Mouse (Mus musculus): ENCODE measurements around the gene Tas1r1.
A peak's percentile ranks its signal among the peaks of the same experiment; 100 is the strongest.
"Not testable (repeated sequence)": the region's sequence is repeated elsewhere in the genome, so short reads cannot be mapped to it uniquely, and the experiment has no call there.

Gene Tas1r1

DNA sequence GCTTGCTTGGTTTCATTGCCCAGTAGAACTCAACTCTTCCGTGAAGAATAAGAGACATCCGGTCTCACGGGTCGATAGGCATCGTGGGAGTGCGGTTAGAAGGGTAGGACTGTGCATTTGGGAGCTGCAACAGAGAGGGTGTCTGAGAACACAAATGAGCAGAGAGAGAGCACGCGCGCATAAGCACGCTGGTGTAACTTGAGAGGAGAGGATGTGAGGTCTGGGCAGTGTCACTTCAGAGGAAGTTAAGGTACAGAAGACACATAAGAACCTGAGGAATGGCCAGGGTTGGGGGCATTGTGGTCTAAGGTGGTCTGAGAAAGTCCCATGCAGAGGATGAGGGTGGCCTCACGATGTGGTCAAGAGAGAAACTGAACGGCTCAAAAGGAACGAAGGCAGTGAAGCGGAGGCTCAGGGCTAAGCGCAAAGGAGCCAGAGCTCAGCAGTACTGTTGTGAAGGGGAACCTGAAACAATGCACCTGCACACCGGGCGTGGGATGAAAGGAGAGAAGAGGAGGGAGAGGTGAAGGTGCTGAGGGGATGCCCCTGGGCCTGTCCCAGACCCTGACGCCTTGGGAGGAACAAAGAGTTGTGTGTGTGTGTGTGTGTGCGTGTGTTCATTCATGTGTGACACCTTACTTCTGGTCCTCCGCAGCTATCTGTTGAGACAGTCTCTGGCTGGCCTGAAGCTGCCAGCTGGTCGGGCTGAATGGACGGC lies 3.7 kb upstream of the Tas1r1 start:
- DNase-seq, result no peak

- DNase-seq, result no peak
Measured at GRCm38 (mm10) chr4:152039831-152040310, 1.5 kb upstream of the Tas1r1 start.

- DNase-seq, result peak; percentile 92 to 94
Measured at GRCm38 (mm10) chr4:152038985-152039830, 840 bp upstream of the Tas1r1 start, which contains the start of gene Nol9. TSS of gene Nol9 (plus strand) at chr4:152039321.

- DNase-seq, result not testable (repeated sequence)
Measured at GRCm38 (mm10) chr4:152036464-152036863, 1.9 kb downstream of the Tas1r1 start.

- no peak for DNase-seq
Measured at GRCm38 (mm10) chr4:152032922-152033321, 5.4 kb downstream of the Tas1r1 start.

- DNase-seq, result no peak
Measured at GRCm38 (mm10) chr4:152029997-152030396, 8.4 kb downstream of the Tas1r1 start.

GRCm38 (mm10) chr4:152029087-152029486 lies 9.3 kb downstream of the Tas1r1 start:
- no peak for DNase-seq

DNA sequence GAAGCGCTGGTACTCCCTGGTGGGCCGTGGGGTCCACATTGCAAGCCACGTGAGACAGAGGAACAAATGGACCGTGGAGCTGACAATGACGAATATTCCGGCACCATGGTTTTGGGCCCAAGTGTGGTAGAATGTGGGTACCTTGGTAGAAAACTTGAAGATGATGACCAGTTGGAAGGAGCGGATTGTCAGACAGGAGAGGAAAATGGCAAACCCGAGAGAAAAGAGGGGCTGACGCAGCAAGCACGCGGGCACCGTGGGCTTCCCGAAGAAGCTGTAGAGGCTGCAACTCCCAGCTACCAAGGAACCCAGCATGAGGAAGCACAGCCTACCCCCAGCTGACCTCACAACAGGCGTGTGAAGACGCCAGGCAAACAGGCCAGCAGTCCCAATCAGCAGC lies 9.9 kb downstream of the Tas1r1 start:
- no peak for DNase-seq

DNA sequence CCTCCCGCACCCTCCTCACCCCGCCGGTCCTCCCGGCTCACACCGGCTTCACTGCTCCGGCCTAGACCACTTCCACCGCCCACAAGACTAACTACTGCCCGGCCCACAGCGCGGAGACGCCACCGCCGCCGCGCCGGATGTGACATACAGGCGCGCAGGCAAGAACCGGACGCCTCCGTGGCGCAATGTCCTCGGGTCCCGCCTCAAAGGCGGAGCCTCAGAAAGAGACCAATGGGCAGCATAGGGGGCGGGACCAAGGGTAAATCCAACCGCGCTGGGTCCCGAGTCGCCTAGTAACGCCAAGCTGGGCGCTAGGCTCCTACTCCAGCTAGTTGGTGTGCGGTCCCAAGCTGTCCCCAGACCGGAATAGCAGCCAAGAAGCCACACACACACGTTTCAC lies 10.8 kb downstream of the Tas1r1 start, which contains the start of gene Zbtb48:
TSS of gene Zbtb48 (minus strand) at position 148 of the 400 bp plus-strand sequence.
- peak; percentile 95 to 96 for DNase-seq

DNA sequence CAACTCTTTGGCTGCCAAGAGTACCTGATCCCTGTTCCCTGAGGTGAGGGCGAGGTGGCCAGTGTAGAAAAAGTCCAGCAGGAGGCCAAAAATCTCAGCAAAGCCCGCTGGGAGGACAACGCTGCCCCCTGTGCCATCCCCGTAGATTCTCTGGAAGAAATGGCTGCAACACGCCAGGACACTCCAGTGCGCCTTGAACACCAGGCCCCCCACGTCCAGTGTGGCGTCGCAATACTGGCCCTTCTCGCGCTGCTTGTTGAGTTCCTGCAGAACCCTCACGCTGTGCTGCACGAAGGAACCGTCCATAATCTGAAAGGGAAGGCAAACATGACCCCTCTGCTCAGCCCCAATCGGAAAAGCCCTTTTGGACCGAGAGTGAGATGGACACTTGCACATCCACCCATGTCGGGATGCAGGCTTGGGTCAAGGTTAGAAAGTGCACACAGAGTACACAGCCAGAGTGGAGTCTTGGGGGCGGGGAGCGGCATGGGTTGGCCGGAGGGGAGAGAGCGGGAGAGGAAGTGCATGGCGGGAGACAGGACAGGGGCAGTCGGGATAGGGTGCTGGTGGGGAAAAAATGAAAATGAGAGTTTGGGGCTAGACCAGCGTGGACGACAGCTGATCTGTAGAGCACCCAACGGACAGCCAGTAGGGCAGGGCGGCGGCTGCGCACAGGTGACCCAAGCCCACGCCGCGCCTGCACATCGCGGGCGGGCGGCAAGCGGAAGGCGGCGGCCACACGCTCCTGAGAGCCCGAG lies 11.4 kb downstream of the Tas1r1 start:
- DNase-seq, result no peak

- no peak for DNase-seq
Measured at GRCm38 (mm10) chr4:152024525-152024924, 13.8 kb downstream of the Tas1r1 start.

DNA sequence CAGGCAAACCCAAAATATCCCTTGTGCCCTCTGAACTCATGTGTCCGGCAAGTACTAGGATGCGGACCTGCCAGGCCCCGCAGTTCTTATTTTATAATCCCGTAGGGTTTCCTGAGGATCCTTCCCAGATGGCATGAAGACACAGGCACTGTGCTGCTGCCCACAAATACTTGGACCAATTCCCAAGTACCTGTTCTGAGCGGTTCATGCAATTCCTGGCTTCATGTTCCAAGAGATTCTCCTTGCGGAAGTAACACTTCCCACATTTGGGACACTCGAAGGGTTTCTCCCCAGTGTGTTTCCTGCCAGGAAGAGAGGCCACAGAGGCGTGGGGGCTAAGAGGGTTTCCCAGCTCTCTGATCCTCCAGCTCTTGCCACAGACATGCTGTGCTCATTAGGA lies 15.9 kb downstream of the Tas1r1 start:
- DNase-seq, result peak in 1 of 2 experiments; percentile 39

GRCm38 (mm10) chr4:152021568-152022097 lies 16.7 kb downstream of the Tas1r1 start:
- DNase-seq, result no peak

DNA sequence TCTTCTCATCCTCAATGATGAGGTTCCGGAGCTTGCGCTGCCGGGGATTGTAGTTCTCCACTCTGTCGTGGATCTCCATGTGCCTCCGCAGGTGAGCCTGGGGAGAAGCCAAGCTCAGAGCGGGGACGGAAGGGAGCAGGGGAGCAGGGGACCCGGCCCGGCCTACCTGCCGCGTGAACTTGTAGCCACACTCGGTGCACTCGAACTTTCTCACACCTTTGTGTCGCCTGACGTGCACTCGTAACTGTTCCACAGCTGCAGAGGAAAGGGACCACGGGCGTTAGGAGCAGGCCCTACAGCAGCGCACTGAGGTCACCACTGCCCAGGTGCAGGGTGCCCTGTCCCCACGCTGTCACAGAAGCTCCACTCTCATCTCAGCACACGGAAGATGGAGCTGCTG lies 18.3 kb downstream of the Tas1r1 start:
- DNase-seq, result no peak

DNA sequence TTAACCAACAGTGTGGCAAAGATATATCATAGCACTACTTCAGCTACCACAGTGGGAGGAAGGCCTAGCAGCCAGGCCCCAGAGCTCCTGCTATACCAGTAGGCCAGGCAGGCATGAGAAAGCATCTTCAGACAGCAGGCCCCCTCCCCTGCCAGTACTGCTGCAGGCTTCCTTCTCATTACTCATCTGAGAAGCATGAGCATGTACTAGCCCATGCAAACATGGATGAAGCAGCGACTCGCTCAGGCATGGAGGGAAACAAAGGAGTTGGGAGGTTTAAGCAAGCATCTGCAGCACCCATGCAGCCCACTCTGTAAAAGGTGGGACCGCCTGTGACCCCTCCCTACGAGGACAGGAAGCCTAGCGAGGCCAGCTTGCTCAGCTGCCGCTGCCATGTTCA lies 19.3 kb downstream of the Tas1r1 start:
- DNase-seq, result no peak

DNA sequence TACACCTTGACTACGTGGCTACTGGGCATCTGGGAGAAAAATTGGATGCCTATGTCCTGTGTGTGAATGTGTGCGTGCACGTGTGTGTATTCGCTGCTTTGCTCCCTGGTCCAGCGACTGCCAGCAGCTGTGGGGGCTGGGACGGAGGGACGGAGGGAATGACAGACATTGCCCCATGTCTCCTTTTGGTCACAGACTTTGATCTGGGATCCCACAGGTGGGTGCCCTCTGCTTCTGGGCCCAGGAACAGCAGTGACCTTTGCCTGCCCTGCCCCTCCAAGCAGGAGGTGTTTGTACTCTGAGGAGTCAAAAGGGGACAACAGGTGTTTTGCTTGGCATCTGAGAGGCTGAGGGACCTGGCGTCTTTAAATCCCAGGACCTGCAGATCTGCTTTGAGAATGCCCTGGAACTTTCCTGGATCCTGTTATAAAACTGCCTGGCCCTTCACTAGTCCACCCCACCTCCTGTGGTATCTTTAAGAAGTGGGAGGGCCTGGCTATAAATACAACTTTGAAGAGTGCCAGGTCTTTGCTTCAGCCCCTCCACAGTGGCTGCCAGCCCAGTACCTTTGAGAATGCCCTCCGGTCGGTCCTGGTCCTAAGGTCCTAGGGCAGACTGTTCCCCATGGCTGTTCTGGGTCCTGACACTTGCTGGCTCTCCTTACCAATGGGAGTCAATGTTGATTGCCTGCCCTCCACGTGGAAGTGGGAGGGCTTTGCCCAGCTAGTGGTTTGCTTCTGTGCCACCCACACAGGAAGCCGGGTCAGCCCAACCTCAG lies 25.1 kb downstream of the Tas1r1 start:
- no peak for DNase-seq

DNA sequence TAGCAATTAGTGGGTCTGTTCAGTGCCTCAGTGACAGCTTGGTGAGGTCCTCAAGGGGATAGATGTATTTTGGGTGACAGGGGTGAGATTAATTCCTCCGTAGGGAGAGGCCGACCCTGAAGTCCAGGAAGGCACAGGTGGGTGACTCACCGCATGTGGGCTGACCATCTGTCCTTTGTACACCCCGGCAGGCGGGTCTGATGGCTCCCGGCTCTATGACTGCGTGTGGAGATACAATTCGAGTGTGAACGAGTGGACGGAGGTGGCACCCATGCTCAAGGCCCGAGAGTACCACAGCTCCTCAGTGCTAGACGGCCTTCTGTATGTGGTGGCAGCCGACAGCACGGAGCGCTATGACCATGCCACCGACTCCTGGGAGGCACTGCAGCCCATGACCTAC lies 26.3 kb downstream of the Tas1r1 start:
- no peak for DNase-seq

DNA sequence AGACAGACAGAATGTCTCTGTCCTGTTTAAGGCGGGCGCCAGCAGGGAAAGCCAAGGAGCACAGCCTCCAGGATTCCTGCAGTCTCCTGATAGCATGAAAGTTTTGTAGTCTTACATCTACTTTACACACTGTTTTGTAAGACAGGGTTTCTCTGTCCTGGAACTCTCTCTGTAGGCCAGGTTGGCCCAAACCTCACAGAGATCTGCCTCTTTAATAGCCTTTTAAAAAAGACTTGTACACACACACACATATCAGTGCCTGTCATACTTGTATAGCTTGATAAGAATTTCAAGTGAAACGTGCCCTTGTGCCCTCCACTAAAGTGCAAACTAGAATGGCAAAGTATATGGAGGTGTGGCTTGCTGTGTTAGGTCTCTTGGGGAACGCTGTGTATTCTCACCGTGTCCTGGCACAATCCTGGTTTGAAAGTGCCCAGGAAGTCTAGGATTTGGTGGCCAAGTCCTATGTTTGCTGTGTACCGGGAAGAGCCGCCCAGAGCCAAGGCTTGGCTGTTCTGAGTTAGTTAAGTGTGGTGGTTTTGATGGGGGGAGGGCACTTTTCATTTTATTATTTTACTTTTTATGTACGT lies 27.1 kb downstream of the Tas1r1 start:
- DNase-seq, result no peak

GRCm38 (mm10) chr4:152010707-152011134 lies 27.6 kb downstream of the Tas1r1 start:
- DNase-seq, result peak in 1 of 2 experiments; percentile 41

DNA sequence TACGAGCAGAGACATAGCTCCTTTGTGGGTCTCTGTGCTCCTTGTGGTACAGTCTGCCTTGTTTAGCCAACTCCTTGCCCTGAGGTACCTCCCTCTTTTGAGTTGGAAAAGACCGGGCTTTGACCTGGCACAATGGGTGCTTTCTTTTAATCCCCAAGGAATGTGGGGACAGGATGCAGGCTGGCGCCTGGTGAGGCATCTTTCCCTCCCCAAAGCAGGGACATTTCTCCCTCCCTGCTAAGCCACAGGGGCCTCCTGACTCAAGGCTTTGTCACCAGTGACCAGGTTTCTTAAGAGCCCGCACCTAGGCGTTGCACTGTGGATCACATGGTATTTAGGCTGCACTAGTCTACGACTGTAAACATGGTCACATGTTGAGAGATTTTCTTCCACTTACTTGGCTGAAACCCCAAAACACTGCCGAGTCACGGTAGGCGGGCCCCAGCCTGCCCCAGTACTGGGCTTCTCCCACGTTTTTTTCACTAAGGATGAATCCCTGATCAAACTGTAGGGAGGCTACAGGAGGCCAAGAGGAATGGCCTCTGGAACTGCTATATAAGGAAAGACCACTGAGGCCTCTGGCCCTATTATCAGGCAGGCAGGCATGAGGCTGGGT lies 28.2 kb downstream of the Tas1r1 start:
- DNase-seq, result no peak
